Mouse (Mus musculus) neural tube, embryonic 12.5 days (tissue): ENCODE results near the gene Dnajc15. TPM values are rescaled to one million over a fixed set of nuclear protein-coding genes. Genes with fewer than 3 reads are reported as not detected.

Experiments
- ATAC-seq: fragments of 200-750 bp; cut with Nextera tagmentation; 2 replicates; pipeline ENCODE4 v1.8.0; 2017; ENCODE audit warnings: low read depth, mild to moderate bottlenecking, moderate TSS enrichment, moderate library complexity; ENCODE audit not compliant: low FRiP score
- H3K27ac ChIP-seq: fragments of 300-500 bp; sonication (generic); 2 replicates; pipeline ENCODE4 v1.5.1; 2016
- H3K27me3 ChIP-seq: fragments of 300-500 bp; sonication (generic); replicated peaks from 2 replicates; pipeline ENCODE4 v1.6.1; 2016; ENCODE audit warnings: mild to moderate bottlenecking
- H3K36me3 ChIP-seq: fragments of 300-500 bp; sonication (generic); 2 replicates; pipeline ENCODE4 v1.6.1; 2016; ENCODE audit warnings: mild to moderate bottlenecking
- H3K4me1 ChIP-seq: fragments of 300-500 bp; sonication (generic); 2 replicates; pipeline ENCODE4 v1.6.1; 2016
- H3K4me2 ChIP-seq: fragments of 300-500 bp; sonication (generic); replicated peaks from 2 replicates; pipeline ENCODE4 v1.6.1; 2016; ENCODE audit warnings: mild to moderate bottlenecking
- H3K4me3 ChIP-seq: fragments of 300-500 bp; sonication (generic); 2 replicates; pipeline ENCODE4 v1.5.1; 2016
- H3K9ac ChIP-seq: fragments of 300-500 bp; sonication (generic); 2 replicates; pipeline ENCODE4 v1.6.1; 2016; ENCODE audit warnings: mild to moderate bottlenecking
- H3K9me3 ChIP-seq: fragments of 300-500 bp; sonication (generic); 2 replicates; pipeline ENCODE4 v1.6.1; 2016; ENCODE audit warnings: mild to moderate bottlenecking
- WGBS: fragments of 180-500 bp; shearing (Covaris S2); methylation state at CpG from one replicate; pipeline ENCODE4 v1.1.7; 2016; 5-methylcytosine and 5-hydroxymethylcytosine counted together
- polyA plus RNA-seq: library from polyadenylated mRNA; unstranded; fragments of >200 nt; fragmentation: Nextera tagmentation; extraction: Ambion mirVana; gene quantifications from 2 replicates; pipeline ENCODE4 v1.2.1, GENCODE M21; 2016

The Dnajc15 gene
- polyA plus RNA-seq, 1 experiment from 2014 or later = 79.4 TPM

- 84% methylated on average over 11 of the region's 11 CpGs for WGBS
- H3K9ac ChIP-seq = no peak overlapping the region
- no peaks in the 10 kb centered on the region for H3K27me3 ChIP-seq
- H3K36me3 ChIP-seq = no peaks in the 10 kb centered on the region
- H3K27ac ChIP-seq = no peak overlapping the region
- ATAC-seq = no peak
- no peak overlapping the region for H3K4me3 ChIP-seq
- no peaks in the 10 kb centered on the region for H3K4me1 ChIP-seq
- no peak overlapping the region for H3K4me2 ChIP-seq
- H3K9me3 ChIP-seq = no peaks in the 10 kb centered on the region
Observed at GRCm38 (mm10) chr14:77776005-77776531, 98.9 kb downstream of the Dnajc15 start.

GRCm38 (mm10) chr14:77773331-77773730 is 101.6 kb downstream of the Dnajc15 start:
- 79% methylated on average over 8 of the region's 8 CpGs for WGBS
- Histone ChIP-seq H3K9ac (no peak overlapping the region), H3K4me1 (no peaks in the 10 kb centered on the region), H3K36me3 (no peaks in the 10 kb centered on the region), H3K27me3 (no peaks in the 10 kb centered on the region), H3K27ac (no peak overlapping the region), H3K4me3 (no peak overlapping the region), H3K4me2 (no peak overlapping the region), H3K9me3 (no peaks in the 10 kb centered on the region)
- no peak for ATAC-seq

GRCm38 (mm10) chr14:77771626-77772025 is 103.3 kb downstream of the Dnajc15 start:
- no peak overlapping the region for H3K27ac ChIP-seq
- WGBS = 68% methylated on average over 2 of the region's 2 CpGs
- H3K4me2 ChIP-seq = no peak overlapping the region
- H3K9ac ChIP-seq = no peak overlapping the region
- H3K27me3 ChIP-seq = no peaks in the 10 kb centered on the region
- H3K9me3 ChIP-seq = no peaks in the 10 kb centered on the region
- no peaks in the 10 kb centered on the region for H3K36me3 ChIP-seq
- no peak overlapping the region for H3K4me3 ChIP-seq
- no peaks in the 10 kb centered on the region for H3K4me1 ChIP-seq
- no peak for ATAC-seq

Other genes starting within 250 kb of the Dnajc15 start
- 0.22 and 0.28 TPM in 2 replicates for gene Epsti1, start 29.1 kb upstream of the Dnajc15 start, polyA plus RNA-seq
- not detected in 2 replicates for gene Fam216b, start 213.9 kb upstream of the Dnajc15 start, polyA plus RNA-seq